Mouse (Mus musculus): ENCODE measurements around the gene Cpsf3.

- TF ChIP-seq MAFK (IDR thresholded peaks at IDR 0.05; ENCODE audit: insufficient read depth, low read depth, low read length) (no peak), ZNF384 (IDR thresholded peaks at IDR 0.05; ENCODE audit: low read depth, low read length) (no peak), ZC3H11A (IDR thresholded peaks at IDR 0.05; ENCODE audit: borderline replicate concordance, low read depth, low read length) (no peak), HCFC1 (IDR thresholded peaks at IDR 0.05; ENCODE audit: borderline replicate concordance, insufficient read depth, low read length) (no peak)
Measured at GRCm38 (mm10) chr12:21266784-21267098, 18.4 kb upstream of the Cpsf3 start.
